Mouse (Mus musculus): ENCODE results near the gene Rfpl4. TPM values are rescaled to one million over a fixed set of nuclear protein-coding genes. Genes with fewer than 3 reads are reported as not detected.
"Not testable (repeated sequence)": the region's sequence is repeated elsewhere in the genome, so short reads cannot be mapped to it uniquely, and the experiment has no call there.

Rfpl4 gene
- polyA plus RNA-seq, 1 experiment, result not detected

DNA sequence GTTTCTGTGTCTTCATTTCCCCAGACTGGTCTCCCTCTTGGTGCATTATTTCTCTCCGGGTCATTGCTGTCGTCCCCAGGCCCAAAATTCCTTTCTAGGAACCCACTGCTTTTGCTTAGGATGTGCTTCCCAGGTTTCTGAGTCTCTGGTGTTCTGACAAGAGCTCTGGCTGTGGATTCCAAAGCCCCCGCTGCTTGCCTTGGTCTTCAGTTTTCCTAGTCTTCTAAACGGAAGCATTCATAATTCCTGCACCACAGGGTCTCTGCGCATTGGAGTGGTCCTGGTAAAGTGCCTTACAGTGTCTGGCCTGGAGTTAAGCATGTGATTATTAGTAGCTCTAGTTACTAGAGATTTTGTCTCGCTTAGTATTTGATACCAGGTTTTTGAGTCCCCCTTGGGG is 35.9 kb downstream of the Rfpl4 start:
- H3K27ac ChIP-seq (ENCODE audit: insufficient read depth, low read depth, low read length), result peak overlapping the region; percentile 83

GRCm38 (mm10) chr7:5080010-5080751 is 36.6 kb downstream of the Rfpl4 start, which contains the start of gene Epn1:
Gene Epn1 (plus strand): TSS chr7:5080235.
- TF ChIP-seq POLR2A (IDR thresholded peaks at IDR 0.05; ENCODE audit: low read depth, low read length) (no peak), CTCF (conservative IDR thresholded peaks at IDR 0.05; ENCODE audit: insufficient read depth, insufficient read length, low read depth, low read length) (no peak)
- WGBS, result under 1% methylated on average over 79 of the region's 81 CpGs

More for the DNA sequence above, 35.9 kb downstream of the Rfpl4 start:
- H3K4me1 ChIP-seq (ENCODE audit: control insufficient read depth, insufficient read depth, low read length), result peaks cover 13% of the 10 kb centered on the region; the same call in 1 of the 2 replicates
- DNase-seq, result no peak
- peaks cover 4% of the 10 kb centered on the region; the same call in 1 of the 2 replicates for H3K36me3 ChIP-seq (ENCODE audit: control insufficient read depth, insufficient read depth, low read length)
- peak overlapping the region; percentile 94 for H3K4me3 ChIP-seq (ENCODE audit: insufficient read depth, low read depth, low read length)
- TF ChIP-seq CTCF (conservative IDR thresholded peaks at IDR 0.05; ENCODE audit: insufficient read depth, insufficient read length, low read depth, low read length) (no peak), POLR2A (IDR thresholded peaks at IDR 0.05; ENCODE audit: low read depth, low read length) (no peak)
- H3K27me3 ChIP-seq (replicated peaks; ENCODE audit: control insufficient read depth, insufficient read depth, low read length), result no peaks in the 10 kb centered on the region
- 5% methylated on average over 6 of the region's 6 CpGs for WGBS

DNA sequence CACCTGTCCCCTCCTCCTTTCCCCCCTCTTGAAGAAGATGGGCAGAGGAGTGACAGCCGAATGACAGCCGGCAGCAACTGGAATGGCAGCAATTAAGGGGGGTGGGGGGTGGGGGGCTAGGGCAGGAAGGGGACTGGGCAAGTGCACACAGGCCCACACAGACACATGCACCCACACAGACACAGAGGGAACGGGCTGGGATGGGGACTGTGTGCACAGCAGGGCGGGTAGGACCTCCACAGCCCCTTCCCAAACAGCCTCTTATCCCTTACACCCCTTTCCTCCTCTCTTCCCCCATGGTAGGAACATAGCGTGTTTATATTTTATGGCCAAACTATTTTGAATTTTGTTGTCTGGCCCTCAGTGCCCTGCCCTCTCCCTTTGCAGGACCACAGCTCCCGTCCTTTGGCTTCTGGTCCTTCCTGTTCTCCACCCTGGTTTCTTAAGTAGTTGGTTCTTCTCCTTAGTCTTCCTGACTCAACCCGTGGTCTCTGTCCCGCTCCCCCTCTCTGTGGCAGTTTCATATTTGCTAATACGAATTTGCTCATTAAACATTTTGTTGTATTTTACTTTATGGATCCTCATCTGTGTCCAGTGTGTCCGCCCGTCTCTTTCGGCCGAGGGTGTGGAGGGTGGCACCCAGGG is 37.3 kb downstream of the Rfpl4 start:
- DNase-seq; H3K36me3 ChIP-seq (ENCODE audit: control insufficient read depth, insufficient read depth, low read length); H3K27me3 ChIP-seq (replicated peaks; ENCODE audit: control insufficient read depth, insufficient read depth, low read length); H3K4me1 ChIP-seq (ENCODE audit: control insufficient read depth, insufficient read depth, low read length): not testable (repeated sequence)
- 31% methylated on average over 13 of the region's 13 CpGs for WGBS
- Histone ChIP-seq H3K4me3 (ENCODE audit: insufficient read depth, low read depth, low read length) (peak overlapping the region; percentile 78), H3K27ac (ENCODE audit: insufficient read depth, low read depth, low read length) (peak overlapping the region; percentile 84)

More at GRCm38 (mm10) chr7:5080010-5080751, 36.6 kb downstream of the Rfpl4 start, which contains the start of gene Epn1:
- Histone ChIP-seq H3K4me3 (ENCODE audit: insufficient read depth, low read depth, low read length) (peak within 1 kb of the TSS; percentile 94), H3K27ac (ENCODE audit: insufficient read depth, low read depth, low read length) (peak within 1 kb of the TSS; percentile 84), H3K27me3 (replicated peaks; ENCODE audit: control insufficient read depth, insufficient read depth, low read length) (no peaks in the 10 kb centered on the region), H3K36me3 (ENCODE audit: control insufficient read depth, insufficient read depth, low read length) (peaks cover 4% of the 10 kb centered on the region; the same call in 1 of the 2 replicates), H3K4me1 (ENCODE audit: control insufficient read depth, insufficient read depth, low read length) (peaks cover 8% of the 10 kb centered on the region; the same call in 1 of the 2 replicates)
- peak; percentile 98 for DNase-seq

DNA sequence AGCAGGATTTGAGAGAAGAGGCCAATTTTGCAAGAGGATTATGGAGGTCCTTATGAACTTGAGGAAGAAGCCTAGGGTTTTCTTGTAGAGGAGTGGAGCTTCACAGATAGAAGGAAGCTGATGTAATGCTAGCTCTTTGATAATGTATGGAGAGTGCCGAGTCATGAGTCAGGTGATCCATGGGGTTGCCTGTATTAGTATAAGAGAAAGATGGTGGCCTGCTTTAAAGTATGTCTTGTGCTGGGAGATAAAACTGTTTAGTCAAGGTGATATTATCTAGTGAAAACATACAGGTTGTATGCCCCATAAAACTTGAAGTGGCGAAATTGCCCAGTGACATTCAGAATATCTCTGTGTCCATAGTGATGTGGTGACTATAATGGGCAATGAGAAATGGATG is 39.8 kb downstream of the Rfpl4 start:
- peaks cover 7% of the 10 kb centered on the region; the same call in 1 of the 2 replicates for H3K4me1 ChIP-seq (ENCODE audit: control insufficient read depth, insufficient read depth, low read length)
- 74% methylated on average over 2 of the region's 2 CpGs for WGBS
- H3K27ac ChIP-seq (ENCODE audit: insufficient read depth, low read depth, low read length), result no peak overlapping the region
- H3K4me3 ChIP-seq (ENCODE audit: insufficient read depth, low read depth, low read length), result no peak overlapping the region
- TF ChIP-seq POLR2A (IDR thresholded peaks at IDR 0.05; ENCODE audit: low read depth, low read length) (no peak), CTCF (conservative IDR thresholded peaks at IDR 0.05; ENCODE audit: insufficient read depth, insufficient read length, low read depth, low read length) (no peak)
- DNase-seq, result no peak
- H3K36me3 ChIP-seq (ENCODE audit: control insufficient read depth, insufficient read depth, low read length), result peaks cover 8% of the 10 kb centered on the region
- H3K27me3 ChIP-seq (replicated peaks; ENCODE audit: control insufficient read depth, insufficient read depth, low read length), result no peaks in the 10 kb centered on the region

DNA sequence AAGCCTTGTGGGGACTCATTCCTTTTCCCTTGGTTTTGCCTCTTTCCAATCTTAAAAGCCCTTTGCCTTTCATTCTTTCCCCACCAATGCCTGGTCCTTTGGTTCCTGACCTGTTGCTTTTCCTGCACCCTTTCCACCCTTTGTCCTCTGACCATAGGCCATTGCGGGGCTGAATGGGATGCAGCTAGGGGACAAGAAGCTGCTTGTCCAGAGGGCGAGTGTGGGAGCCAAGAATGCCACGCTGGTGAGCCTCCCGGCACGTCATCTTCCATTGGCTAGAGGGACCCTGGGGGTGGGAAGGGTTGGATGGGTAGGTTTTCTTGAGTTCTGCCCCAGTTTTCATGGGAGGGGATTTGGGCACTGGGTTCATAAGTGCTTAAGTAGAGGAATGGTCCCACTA is 41.8 kb downstream of the Rfpl4 start:
- Histone ChIP-seq H3K27ac (ENCODE audit: insufficient read depth, low read depth, low read length) (no peak overlapping the region), H3K27me3 (replicated peaks; ENCODE audit: control insufficient read depth, insufficient read depth, low read length) (no peaks in the 10 kb centered on the region), H3K4me3 (ENCODE audit: insufficient read depth, low read depth, low read length) (no peak overlapping the region), H3K4me1 (ENCODE audit: control insufficient read depth, insufficient read depth, low read length) (no peaks in the 10 kb centered on the region), H3K36me3 (ENCODE audit: control insufficient read depth, insufficient read depth, low read length) (peaks cover 13% of the 10 kb centered on the region)
- DNase-seq, result peak; percentile 57
- TF ChIP-seq POLR2A (IDR thresholded peaks at IDR 0.05; ENCODE audit: low read depth, low read length) (no peak), CTCF (conservative IDR thresholded peaks at IDR 0.05; ENCODE audit: insufficient read depth, insufficient read length, low read depth, low read length) (no peak)
- 56% methylated on average over 5 of the region's 5 CpGs for WGBS

DNA sequence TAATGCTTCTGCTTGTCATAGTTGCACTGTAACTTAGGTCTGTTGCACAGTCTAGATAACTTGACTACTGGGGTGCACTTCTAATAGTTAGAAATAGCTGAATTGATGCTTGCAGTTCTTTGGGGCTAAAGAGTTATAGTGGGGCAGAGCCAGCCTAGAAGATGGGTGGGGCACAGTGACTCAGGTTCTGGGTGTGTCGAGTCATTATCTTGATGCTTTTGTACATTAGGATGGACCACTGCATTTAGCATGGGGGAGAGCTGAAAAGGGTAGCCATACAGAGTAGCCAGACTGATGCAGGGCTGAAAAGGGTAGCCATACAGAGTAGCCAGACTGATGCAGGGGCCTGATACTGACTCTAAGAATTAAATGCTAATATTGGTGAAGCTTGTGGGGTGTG is 43.2 kb downstream of the Rfpl4 start:
- TF ChIP-seq POLR2A (IDR thresholded peaks at IDR 0.05; ENCODE audit: low read depth, low read length) (no peak), CTCF (conservative IDR thresholded peaks at IDR 0.05; ENCODE audit: insufficient read depth, insufficient read length, low read depth, low read length) (no peak)
- DNase-seq, result no peak
- no peak overlapping the region for H3K27ac ChIP-seq (ENCODE audit: insufficient read depth, low read depth, low read length)
- no peak overlapping the region for H3K4me3 ChIP-seq (ENCODE audit: insufficient read depth, low read depth, low read length)
- peaks cover 16% of the 10 kb centered on the region for H3K36me3 ChIP-seq (ENCODE audit: control insufficient read depth, insufficient read depth, low read length)
- H3K4me1 ChIP-seq (ENCODE audit: control insufficient read depth, insufficient read depth, low read length), result no peaks in the 10 kb centered on the region
- WGBS, result 81% methylated on average over 1 of the region's 1 CpGs
- H3K27me3 ChIP-seq (replicated peaks; ENCODE audit: control insufficient read depth, insufficient read depth, low read length), result no peaks in the 10 kb centered on the region

- no peak for DNase-seq
- 83% methylated on average over 6 of the region's 6 CpGs for WGBS
- Histone ChIP-seq H3K27me3 (replicated peaks; ENCODE audit: control insufficient read depth, insufficient read depth, low read length) (no peaks in the 10 kb centered on the region), H3K4me3 (ENCODE audit: insufficient read depth, low read depth, low read length) (no peak overlapping the region), H3K4me1 (ENCODE audit: control insufficient read depth, insufficient read depth, low read length) (peaks cover 3% of the 10 kb centered on the region; the same call in 1 of the 2 replicates), H3K36me3 (ENCODE audit: control insufficient read depth, insufficient read depth, low read length) (peaks cover 7% of the 10 kb centered on the region), H3K27ac (ENCODE audit: insufficient read depth, low read depth, low read length) (no peak overlapping the region)
- TF ChIP-seq CTCF (conservative IDR thresholded peaks at IDR 0.05; ENCODE audit: insufficient read depth, insufficient read length, low read depth, low read length) (no peak), POLR2A (IDR thresholded peaks at IDR 0.05; ENCODE audit: low read depth, low read length) (no peak)
Measured at GRCm38 (mm10) chr7:5064886-5065285, 51.9 kb downstream of the Rfpl4 start.

Data from kidney, adult 2 months (tissue).